Mouse (Mus musculus): Measurements from ENCODE around the gene Cers3.

Cers3 gene

GRCm38 (mm10) chr7:66753816-66754215 lies 10.5 kb downstream of the Cers3 start:
- H3K9me3 ChIP-seq (ENCODE audit: low read length) = no peaks in the 10 kb centered on the region
- no peaks in the 10 kb centered on the region for H3K36me3 ChIP-seq (ENCODE audit: insufficient read depth, low read length)
- H3K27me3 ChIP-seq (ENCODE audit: insufficient read depth, low read length) = no peaks in the 10 kb centered on the region
- H3K4me3 ChIP-seq (replicated peaks; ENCODE audit: low read length) = no peak overlapping the region
- H3K4me1 ChIP-seq (replicated peaks; ENCODE audit: low read depth, low read length) = no peaks in the 10 kb centered on the region
- TF ChIP-seq CTCF (conservative IDR thresholded peaks at IDR 0.05; ENCODE audit: low read length) (no peak), POU5F1 (IDR thresholded peaks at IDR 0.05; ENCODE audit: borderline replicate concordance, low read length) (no peak), NANOG (IDR thresholded peaks at IDR 0.05; ENCODE audit: borderline replicate concordance, low read length) (no peak)

- H3K36me3 ChIP-seq (ENCODE audit: insufficient read depth, low read length) = no peaks in the 10 kb centered on the region
- H3K4me1 ChIP-seq (replicated peaks; ENCODE audit: low read depth, low read length) = no peaks in the 10 kb centered on the region
- TF ChIP-seq CTCF (conservative IDR thresholded peaks at IDR 0.05; ENCODE audit: low read length) = no peak
- H3K9me3 ChIP-seq (ENCODE audit: low read length) = no peaks in the 10 kb centered on the region
- H3K27me3 ChIP-seq (ENCODE audit: insufficient read depth, low read length) = no peaks in the 10 kb centered on the region
- no peak overlapping the region for H3K4me3 ChIP-seq (replicated peaks; ENCODE audit: low read length)
Observed at GRCm38 (mm10) chr7:66755611-66756010, 12.3 kb downstream of the Cers3 start.

- Histone ChIP-seq H3K4me3 (replicated peaks; ENCODE audit: low read length) (no peak overlapping the region), H3K36me3 (ENCODE audit: insufficient read depth, low read length) (no peaks in the 10 kb centered on the region), H3K27me3 (ENCODE audit: insufficient read depth, low read length) (no peaks in the 10 kb centered on the region), H3K4me1 (replicated peaks; ENCODE audit: low read depth, low read length) (no peaks in the 10 kb centered on the region), H3K9me3 (ENCODE audit: low read length) (no peaks in the 10 kb centered on the region)
- TF ChIP-seq CTCF (conservative IDR thresholded peaks at IDR 0.05; ENCODE audit: low read length) = no peak
- no peak for TF ChIP-seq POU5F1 (IDR thresholded peaks at IDR 0.05; ENCODE audit: borderline replicate concordance, low read length)
- no peak for TF ChIP-seq NANOG (IDR thresholded peaks at IDR 0.05; ENCODE audit: borderline replicate concordance, low read length)
Observed at GRCm38 (mm10) chr7:66769902-66770301, 26.6 kb downstream of the Cers3 start.

GRCm38 (mm10) chr7:66770706-66771105 lies 27.4 kb downstream of the Cers3 start:
- H3K4me3 ChIP-seq (replicated peaks; ENCODE audit: low read length) = no peak overlapping the region
- no peaks in the 10 kb centered on the region for H3K9me3 ChIP-seq (ENCODE audit: low read length)
- H3K36me3 ChIP-seq (ENCODE audit: insufficient read depth, low read length) = no peaks in the 10 kb centered on the region
- H3K4me1 ChIP-seq (replicated peaks; ENCODE audit: low read depth, low read length) = no peaks in the 10 kb centered on the region
- no peaks in the 10 kb centered on the region for H3K27me3 ChIP-seq (ENCODE audit: insufficient read depth, low read length)
- no peak for TF ChIP-seq CTCF (conservative IDR thresholded peaks at IDR 0.05; ENCODE audit: low read length)
- no peak for TF ChIP-seq POU5F1 (IDR thresholded peaks at IDR 0.05; ENCODE audit: borderline replicate concordance, low read length)
- no peak for TF ChIP-seq NANOG (IDR thresholded peaks at IDR 0.05; ENCODE audit: borderline replicate concordance, low read length)

- no peak for TF ChIP-seq NANOG (IDR thresholded peaks at IDR 0.05; ENCODE audit: borderline replicate concordance, low read length)
- no peak for TF ChIP-seq POU5F1 (IDR thresholded peaks at IDR 0.05; ENCODE audit: borderline replicate concordance, low read length)
- no peaks in the 10 kb centered on the region for H3K4me1 ChIP-seq (replicated peaks; ENCODE audit: low read depth, low read length)
- H3K36me3 ChIP-seq (ENCODE audit: insufficient read depth, low read length) = no peaks in the 10 kb centered on the region
- H3K4me3 ChIP-seq (replicated peaks; ENCODE audit: low read length) = no peak overlapping the region
- H3K27me3 ChIP-seq (ENCODE audit: insufficient read depth, low read length) = no peaks in the 10 kb centered on the region
- H3K9me3 ChIP-seq (ENCODE audit: low read length) = no peaks in the 10 kb centered on the region
Observed at GRCm38 (mm10) chr7:66771252-66771651, 27.9 kb downstream of the Cers3 start.

GRCm38 (mm10) chr7:66779411-66779810 lies 36.1 kb downstream of the Cers3 start:
- TF ChIP-seq NANOG (IDR thresholded peaks at IDR 0.05; ENCODE audit: borderline replicate concordance, low read length) (no peak), CTCF (conservative IDR thresholded peaks at IDR 0.05; ENCODE audit: low read length) (no peak), POU5F1 (IDR thresholded peaks at IDR 0.05; ENCODE audit: borderline replicate concordance, low read length) (no peak)
- Histone ChIP-seq H3K36me3 (ENCODE audit: insufficient read depth, low read length) (no peaks in the 10 kb centered on the region), H3K27me3 (ENCODE audit: insufficient read depth, low read length) (no peaks in the 10 kb centered on the region), H3K4me3 (replicated peaks; ENCODE audit: low read length) (no peak overlapping the region), H3K4me1 (replicated peaks; ENCODE audit: low read depth, low read length) (no peaks in the 10 kb centered on the region), H3K9me3 (ENCODE audit: low read length) (no peaks in the 10 kb centered on the region)

GRCm38 (mm10) chr7:66779944-66780942 lies 36.9 kb downstream of the Cers3 start:
- no peaks in the 10 kb centered on the region for H3K9me3 ChIP-seq (ENCODE audit: low read length)
- no peak overlapping the region for H3K4me3 ChIP-seq (replicated peaks; ENCODE audit: low read length)
- no peaks in the 10 kb centered on the region for H3K4me1 ChIP-seq (replicated peaks; ENCODE audit: low read depth, low read length)
- no peaks in the 10 kb centered on the region for H3K36me3 ChIP-seq (ENCODE audit: insufficient read depth, low read length)
- TF ChIP-seq CTCF (conservative IDR thresholded peaks at IDR 0.05; ENCODE audit: low read length) (no peak), NANOG (IDR thresholded peaks at IDR 0.05; ENCODE audit: borderline replicate concordance, low read length) (no peak), POU5F1 (IDR thresholded peaks at IDR 0.05; ENCODE audit: borderline replicate concordance, low read length) (no peak)
- no peaks in the 10 kb centered on the region for H3K27me3 ChIP-seq (ENCODE audit: insufficient read depth, low read length)

GRCm38 (mm10) chr7:66786476-66786875 lies 43.2 kb downstream of the Cers3 start:
- Histone ChIP-seq H3K4me3 (replicated peaks; ENCODE audit: low read length) (no peak overlapping the region), H3K4me1 (replicated peaks; ENCODE audit: low read depth, low read length) (peaks cover 25% of the 10 kb centered on the region), H3K36me3 (ENCODE audit: insufficient read depth, low read length) (no peaks in the 10 kb centered on the region), H3K9me3 (ENCODE audit: low read length) (no peaks in the 10 kb centered on the region), H3K27me3 (ENCODE audit: insufficient read depth, low read length) (no peaks in the 10 kb centered on the region)
- TF ChIP-seq CTCF (conservative IDR thresholded peaks at IDR 0.05; ENCODE audit: low read length) = no peak
- TF ChIP-seq POU5F1 (IDR thresholded peaks at IDR 0.05; ENCODE audit: borderline replicate concordance, low read length) = no peak

GRCm38 (mm10) chr7:66787816-66788215 lies 44.5 kb downstream of the Cers3 start:
- Histone ChIP-seq H3K4me3 (replicated peaks; ENCODE audit: low read length) (no peak overlapping the region), H3K4me1 (replicated peaks; ENCODE audit: low read depth, low read length) (peaks cover 27% of the 10 kb centered on the region), H3K36me3 (ENCODE audit: insufficient read depth, low read length) (no peaks in the 10 kb centered on the region), H3K27me3 (ENCODE audit: insufficient read depth, low read length) (no peaks in the 10 kb centered on the region), H3K9me3 (ENCODE audit: low read length) (no peaks in the 10 kb centered on the region)
- TF ChIP-seq CTCF (conservative IDR thresholded peaks at IDR 0.05; ENCODE audit: low read length) (no peak), POU5F1 (IDR thresholded peaks at IDR 0.05; ENCODE audit: borderline replicate concordance, low read length) (no peak), NANOG (IDR thresholded peaks at IDR 0.05; ENCODE audit: borderline replicate concordance, low read length) (no peak)
